Mouse (Mus musculus) limb, embryonic 11.5 days (tissue): ENCODE results near the gene Ppp3r1. TPM values are rescaled to one million over a fixed set of nuclear protein-coding genes. Genes with fewer than 3 reads are reported as not detected.

Experiments used
- ATAC-seq: fragments of 200-750 bp; cut with Nextera tagmentation; 2 replicates; pipeline ENCODE4 v1.8.0; 2017; ENCODE audit warnings: low read depth; ENCODE audit not compliant: insufficient number of reproducible peaks, low FRiP score, low TSS enrichment
- DNase-seq: peaks from one replicate; pipeline ENCODE4 v3.0.0-alpha.2; 2015; ENCODE audit warnings: low spot score
- H3K27ac ChIP-seq: fragments of 300-500 bp; sonication (generic); replicated peaks from 2 replicates; pipeline ENCODE4 v1.5.1; 2014; ENCODE audit warnings: low read depth, mild to moderate bottlenecking, low read length
- H3K27me3 ChIP-seq: fragments of 300-500 bp; sonication (generic); 2 replicates; pipeline ENCODE4 v1.6.1; 2014; ENCODE audit warnings: mild to moderate bottlenecking, low read length, mixed read lengths; ENCODE audit not compliant: control insufficient read depth, insufficient read depth
- H3K36me3 ChIP-seq: fragments of 300-500 bp; sonication (generic); 2 replicates; pipeline ENCODE4 v1.6.1; 2014; ENCODE audit warnings: mild to moderate bottlenecking, low read length, moderate library complexity, mixed read lengths; ENCODE audit not compliant: control insufficient read depth, insufficient read depth
- H3K4me1 ChIP-seq: fragments of 300-500 bp; sonication (generic); 2 replicates; pipeline ENCODE4 v1.6.1; 2014; ENCODE audit warnings: low read length, mixed read lengths; ENCODE audit not compliant: control insufficient read depth, insufficient read depth
- H3K4me2 ChIP-seq: fragments of 300-500 bp; sonication (generic); 2 replicates; pipeline ENCODE4 v1.6.1; 2014; ENCODE audit warnings: low read depth, mild to moderate bottlenecking, moderate library complexity; ENCODE audit not compliant: severe bottlenecking
- H3K4me3 ChIP-seq: fragments of 300-500 bp; sonication (generic); 2 replicates; pipeline ENCODE4 v1.5.1; 2014; ENCODE audit warnings: low read depth, low read length
- H3K9ac ChIP-seq: fragments of 300-500 bp; sonication (generic); 2 replicates; pipeline ENCODE4 v1.6.1; 2014; ENCODE audit warnings: mild to moderate bottlenecking, low read length
- H3K9me3 ChIP-seq: fragments of 300-500 bp; sonication (generic); 2 replicates; pipeline ENCODE4 v1.6.1; 2016; ENCODE audit warnings: low read length; ENCODE audit not compliant: control insufficient read depth
- WGBS: fragments of 180-500 bp; shearing (Covaris S2); extraction: QIAGEN DNeasy Blood & Tissue Kit; methylation state at CpG from one replicate; pipeline ENCODE4 v1.1.7; 2014; 5-methylcytosine and 5-hydroxymethylcytosine counted together
- polyA plus RNA-seq: library from polyadenylated mRNA; unstranded; fragments of >200 nt; fragmentation: Nextera tagmentation; extraction: Ambion mirVana; gene quantifications from 2 replicates; pipeline ENCODE4 v1.2.1, GENCODE M21; 2014

The Ppp3r1 gene
- polyA plus RNA-seq, result 76.8 and 81.7 TPM in 2 replicates

DNA sequence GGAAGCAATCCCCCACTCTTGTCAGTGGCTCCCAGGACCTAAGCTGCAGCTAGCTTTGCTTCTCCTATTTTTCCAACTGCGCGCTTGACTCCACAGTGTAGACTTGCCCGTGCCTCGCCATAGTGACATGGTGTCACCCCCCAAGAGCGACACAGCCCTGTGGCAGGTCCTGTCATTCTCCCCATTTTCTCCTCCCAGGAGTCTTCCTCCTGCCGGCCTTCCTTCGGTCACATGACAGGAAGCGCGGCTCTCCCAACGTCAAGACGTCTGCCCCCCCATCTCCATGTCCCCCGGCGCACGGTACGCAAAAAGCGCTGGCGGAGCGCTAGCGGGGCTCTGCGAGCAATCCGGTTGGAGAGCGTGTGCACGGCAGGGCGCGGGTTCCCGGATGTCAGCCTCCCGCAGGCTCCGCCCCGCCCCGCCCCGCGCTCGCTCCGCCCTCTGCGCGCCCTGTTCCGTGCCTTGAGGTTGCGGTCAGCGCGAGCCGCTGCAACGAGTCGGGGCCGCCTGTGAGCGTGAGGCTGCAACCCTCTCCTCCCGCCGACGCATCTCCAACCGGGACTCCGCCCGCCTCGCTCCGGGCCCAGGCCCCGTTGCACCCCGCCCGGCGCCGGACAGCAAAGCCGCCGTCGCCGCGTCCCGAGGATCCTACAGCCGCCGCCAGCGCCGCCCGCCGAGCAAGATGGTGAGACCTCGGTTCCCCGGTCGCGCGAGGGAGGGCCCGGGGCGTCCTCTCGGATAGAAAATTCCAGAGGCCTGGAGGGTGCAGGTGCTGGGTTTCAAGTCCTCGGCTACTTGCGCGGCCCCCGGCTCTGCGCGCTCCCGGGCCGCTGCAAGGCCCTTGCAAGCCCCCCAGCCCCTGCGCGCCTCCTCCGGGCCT, at the start of gene Ppp3r1:
Ppp3r1 (plus strand) TSS at position 406 of the 880 bp plus-strand sequence.
- Histone ChIP-seq H3K9ac (peak within 1 kb of the TSS; percentile 96), H3K9me3 (no peaks in the 10 kb centered on the region), H3K27ac (peak within 1 kb of the TSS; percentile 90), H3K36me3 (no peaks in the 10 kb centered on the region), H3K4me3 (peak within 1 kb of the TSS; percentile 94), H3K4me2 (peak within 1 kb of the TSS; percentile 65), H3K4me1 (no peaks in the 10 kb centered on the region; the same call in 1 of the 2 replicates), H3K27me3 (no peaks in the 10 kb centered on the region)
- ATAC-seq (peak; percentile 96), DNase-seq (peak; percentile 95)
- under 1% methylated on average over 76 of the region's 89 CpGs for WGBS

DNA sequence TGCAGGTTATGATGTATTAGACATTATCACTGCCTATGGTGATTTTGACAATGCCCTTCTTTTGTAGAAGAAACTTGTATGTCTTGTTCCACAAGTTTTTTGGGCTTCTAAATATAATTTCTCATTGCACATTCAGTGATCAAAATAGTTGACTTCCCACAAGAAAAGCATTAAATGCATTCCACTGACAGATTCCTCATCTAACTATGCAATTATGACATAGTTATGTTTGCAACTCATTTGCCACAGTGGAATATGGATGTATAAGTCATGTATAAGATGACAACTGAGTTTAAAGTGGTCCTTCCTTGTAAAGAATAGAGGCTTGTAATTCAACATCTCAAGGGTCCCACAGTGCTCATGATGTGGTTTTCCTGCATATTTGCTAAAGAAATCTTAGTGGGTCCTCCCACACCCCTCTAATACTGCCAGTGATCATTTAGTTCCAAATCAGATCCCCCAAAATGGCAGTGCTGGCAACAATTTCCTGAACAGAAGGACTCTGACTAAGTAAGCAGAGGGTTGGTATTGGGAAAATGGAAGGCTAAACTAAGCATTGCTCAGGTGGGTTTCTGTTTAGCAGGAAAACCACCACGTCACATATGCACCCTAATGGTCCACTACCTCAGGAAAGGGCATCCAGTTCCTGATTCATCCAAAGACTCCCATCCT, 46.5 kb upstream of the Ppp3r1 start:
- no peaks in the 10 kb centered on the region for H3K36me3 ChIP-seq
- H3K4me1 ChIP-seq, result no peaks in the 10 kb centered on the region
- no peaks in the 10 kb centered on the region for H3K9me3 ChIP-seq
- H3K4me3 ChIP-seq, result no peak overlapping the region
- ATAC-seq (no peak), DNase-seq (no peak)
- no peak overlapping the region for H3K4me2 ChIP-seq
- WGBS, result 85% methylated on average over 1 of the region's 1 CpGs
- H3K27me3 ChIP-seq, result no peaks in the 10 kb centered on the region
- H3K9ac ChIP-seq, result no peak overlapping the region
- H3K27ac ChIP-seq, result no peak overlapping the region

DNA sequence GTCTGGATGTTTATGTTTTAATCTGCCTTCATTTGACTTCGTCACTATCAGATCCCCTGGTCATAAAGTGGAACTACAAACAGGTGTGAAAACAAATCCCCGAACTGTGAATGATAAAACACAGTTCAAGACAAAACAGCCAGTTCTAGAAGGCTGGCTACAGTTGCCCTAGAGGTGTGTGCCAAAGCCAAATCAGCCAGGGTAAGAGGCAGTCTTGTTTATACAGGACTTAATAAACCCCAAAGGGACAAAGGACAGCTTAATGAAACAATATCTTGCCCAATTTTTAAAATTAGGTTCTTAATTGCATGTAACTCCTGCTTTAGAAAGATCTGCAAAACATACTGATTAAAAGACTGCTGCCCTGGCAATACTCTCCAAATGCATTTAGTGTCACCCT, 32.6 kb upstream of the Ppp3r1 start:
- H3K4me2 ChIP-seq, result no peak overlapping the region
- H3K4me1 ChIP-seq, result no peaks in the 10 kb centered on the region
- no peaks in the 10 kb centered on the region for H3K36me3 ChIP-seq
- H3K27me3 ChIP-seq, result no peaks in the 10 kb centered on the region
- DNase-seq (no peak), ATAC-seq (no peak)
- no peaks in the 10 kb centered on the region for H3K9me3 ChIP-seq
- WGBS, result 45% methylated on average over 2 of the region's 2 CpGs
- no peak overlapping the region for H3K4me3 ChIP-seq
- H3K9ac ChIP-seq, result no peak overlapping the region
- H3K27ac ChIP-seq, result no peak overlapping the region

GRCm38 (mm10) chr11:17135638-17136037, 23.4 kb upstream of the Ppp3r1 start:
- WGBS, result 55% methylated on average over 6 of the region's 6 CpGs
- DNase-seq (no peak), ATAC-seq (no peak)
- H3K27me3 ChIP-seq, result no peaks in the 10 kb centered on the region
- no peak overlapping the region for H3K4me2 ChIP-seq
- H3K27ac ChIP-seq, result no peak overlapping the region
- H3K9ac ChIP-seq, result no peak overlapping the region
- H3K4me1 ChIP-seq, result no peaks in the 10 kb centered on the region
- H3K4me3 ChIP-seq, result no peak overlapping the region
- H3K36me3 ChIP-seq, result no peaks in the 10 kb centered on the region
- H3K9me3 ChIP-seq, result no peaks in the 10 kb centered on the region

GRCm38 (mm10) chr11:17138306-17139033, 20.6 kb upstream of the Ppp3r1 start:
- Histone ChIP-seq H3K27ac (no peak overlapping the region), H3K9ac (no peak overlapping the region), H3K4me2 (no peak overlapping the region), H3K27me3 (no peaks in the 10 kb centered on the region), H3K36me3 (no peaks in the 10 kb centered on the region), H3K9me3 (no peaks in the 10 kb centered on the region), H3K4me1 (no peaks in the 10 kb centered on the region), H3K4me3 (no peak overlapping the region)
- DNase-seq (no peak), ATAC-seq (no peak)
- 45% methylated on average over 6 of the region's 6 CpGs for WGBS

DNA sequence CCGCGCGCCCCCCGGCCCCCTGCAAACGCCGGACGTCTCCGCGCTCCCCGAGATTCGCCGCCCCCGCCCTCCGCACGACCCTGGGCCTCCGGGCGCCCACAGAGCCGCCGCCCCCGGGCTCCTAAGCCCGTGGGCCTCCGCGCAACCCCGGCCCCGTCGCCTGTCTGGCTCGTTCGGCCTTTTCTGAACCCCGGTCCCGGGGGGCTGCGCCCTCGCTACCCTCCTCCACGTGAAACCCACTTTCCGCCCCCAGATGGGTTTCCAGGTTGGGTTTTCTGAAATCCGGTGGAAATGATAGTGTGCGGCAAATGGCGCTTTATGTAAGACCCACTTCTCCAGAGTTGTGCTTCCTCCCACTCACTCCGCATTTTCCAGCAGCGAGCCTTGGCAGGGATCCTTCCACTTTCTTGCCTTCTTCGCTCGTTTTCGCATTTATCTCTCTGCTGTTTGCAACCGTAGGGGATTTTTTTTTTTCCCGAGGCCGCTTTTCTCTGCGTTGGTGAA, 727 bp downstream of the Ppp3r1 start:
- 0% methylated on average over 36 of the region's 46 CpGs for WGBS
- Histone ChIP-seq H3K27me3 (no peaks in the 10 kb centered on the region), H3K36me3 (no peaks in the 10 kb centered on the region), H3K4me3 (peak overlapping the region; percentile 94), H3K27ac (peak overlapping the region; percentile 90), H3K4me1 (no peaks in the 10 kb centered on the region; the same call in 1 of the 2 replicates), H3K4me2 (peak overlapping the region; percentile 65), H3K9ac (peak overlapping the region; percentile 96), H3K9me3 (no peaks in the 10 kb centered on the region)
- DNase-seq (no peak), ATAC-seq (no peak)

DNA sequence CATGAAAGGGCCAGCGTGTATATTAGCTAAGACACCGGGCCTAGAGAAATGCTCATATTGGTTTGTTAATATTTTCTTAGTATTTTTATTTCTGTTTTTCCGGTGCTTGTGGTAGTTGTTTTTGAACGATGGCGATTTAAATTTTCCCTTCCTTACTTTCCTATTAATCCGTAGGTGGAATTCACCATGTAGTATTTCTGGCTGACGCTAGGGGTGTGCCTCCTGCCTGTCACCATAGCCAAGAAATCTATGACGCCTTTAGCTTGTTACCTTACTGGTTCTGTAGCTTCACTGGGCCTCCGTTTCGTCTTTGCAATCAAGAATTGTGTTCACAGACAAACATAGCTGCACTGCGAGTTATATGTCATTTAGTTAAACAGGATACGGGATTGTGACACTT, 1.2 kb downstream of the Ppp3r1 start:
- 4% methylated on average over 12 of the region's 12 CpGs for WGBS
- ATAC-seq, result no peak

GRCm38 (mm10) chr11:17163956-17164355, 4.9 kb downstream of the Ppp3r1 start:
- no peak overlapping the region for H3K4me2 ChIP-seq
- no peak overlapping the region for H3K9ac ChIP-seq
- H3K4me3 ChIP-seq, result no peak overlapping the region
- ATAC-seq (no peak), DNase-seq (no peak)
- H3K4me1 ChIP-seq, result no peaks in the 10 kb centered on the region; the same call in 1 of the 2 replicates
- no peaks in the 10 kb centered on the region for H3K9me3 ChIP-seq
- no peak overlapping the region for H3K27ac ChIP-seq
- no peaks in the 10 kb centered on the region for H3K27me3 ChIP-seq
- 81% methylated on average over 1 of the region's 1 CpGs for WGBS
- no peaks in the 10 kb centered on the region for H3K36me3 ChIP-seq

More for the DNA sequence above, 1.2 kb downstream of the Ppp3r1 start:
- H3K4me3 ChIP-seq, result peak overlapping the region; percentile 94
- H3K36me3 ChIP-seq, result no peaks in the 10 kb centered on the region
- peak; percentile 62 for DNase-seq
- peak overlapping the region; percentile 65 for H3K4me2 ChIP-seq
- H3K9ac ChIP-seq, result peak overlapping the region; percentile 96
- no peaks in the 10 kb centered on the region; the same call in 1 of the 2 replicates for H3K4me1 ChIP-seq
- H3K27ac ChIP-seq, result no peak overlapping the region; the same call in 1 of the 2 replicates
- H3K27me3 ChIP-seq, result no peaks in the 10 kb centered on the region
- H3K9me3 ChIP-seq, result no peaks in the 10 kb centered on the region
